9 mouse cellular contexts compared by ENCODE assay signal in the genomic region with DNA sequence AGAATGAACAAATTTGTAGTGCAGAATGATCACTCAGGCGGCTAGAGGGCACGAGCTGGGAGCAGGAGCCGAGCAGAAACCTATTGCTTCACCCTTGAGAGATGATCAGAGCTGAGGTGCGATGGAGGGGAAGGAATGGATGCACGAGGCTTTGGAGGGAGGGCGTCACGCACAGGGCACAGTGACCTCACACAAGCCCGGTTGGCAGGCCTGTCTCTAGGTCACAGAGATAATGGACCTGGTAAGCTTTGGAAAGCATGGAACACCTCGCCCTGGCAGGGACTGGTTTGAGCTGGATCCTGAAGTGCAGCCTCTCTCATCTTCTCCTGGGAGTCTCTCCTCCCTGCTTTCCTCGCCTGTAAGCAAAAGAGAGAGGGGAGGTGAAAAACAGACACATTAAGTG.
DNase-seq lines count a peak whose midpoint lies in the region; ATAC-seq and TF ChIP-seq lines count a peak whose summit lies in the region.
"Had no signal": no experiment of that assay in that cellular context is flagged by ENCODE, and none has a peak within 500 bp of the region (broad histone marks: within the 10 kb centered on the region; RNA-seq: fewer than 3 reads in every experiment).

No protein-coding gene starts in this region.

- ATAC-seq in intestine, embryonic 14.5 days (replicated peaks; ENCODE audit: low FRiP score, low TSS enrichment, low read depth), result no peak
- no peak for ATAC-seq in intestine, postnatal 0 days
- peak; percentile 44 for ATAC-seq in forebrain, embryonic 15.5 days (replicated peaks)
- 0 out of 2 replicates have a peak, but pooled peaks have one; percentile 37 for ATAC-seq in kidney, postnatal 0 days (replicated peaks; ENCODE audit: low FRiP score, low read depth)
- ATAC-seq in megakaryocyte progenitor cell, adult 5-6 weeks (replicated peaks; ENCODE audit: poor library complexity), result no peak

- H3K9ac ChIP-seq in intestine, embryonic 14.5 days (ENCODE audit: low read length), result no peak overlapping the region
- no peak overlapping the region for H3K9ac ChIP-seq in intestine, postnatal 0 days (ENCODE audit: low read depth, low read length)
- no peak overlapping the region for H3K9ac ChIP-seq in forebrain, embryonic 15.5 days (replicated peaks)
- no peak overlapping the region for H3K9ac ChIP-seq in kidney, postnatal 0 days (ENCODE audit: low read depth, low read length)
- H3K9ac ChIP-seq: liver, embryonic 13.5 days had no signal

- peak overlapping the region; percentile 40; the same call in 1 of the 2 replicates for H3K27ac ChIP-seq in intestine, embryonic 14.5 days (ENCODE audit: low read depth)
- no peak overlapping the region for H3K27ac ChIP-seq in intestine, postnatal 0 days (ENCODE audit: low read depth, low read length)
- H3K27ac ChIP-seq in forebrain, embryonic 15.5 days (replicated peaks), result peak overlapping the region; percentile 76
- H3K27ac ChIP-seq in kidney, postnatal 0 days, result peak overlapping the region; percentile 70
- H3K27ac ChIP-seq: liver, embryonic 13.5 days had no signal

- H3K27me3 ChIP-seq in intestine, embryonic 14.5 days (replicated peaks; ENCODE audit: control insufficient read depth, insufficient read depth, low read length), result no peaks in the 10 kb centered on the region
- no peaks in the 10 kb centered on the region for H3K27me3 ChIP-seq in intestine, postnatal 0 days (replicated peaks; ENCODE audit: control insufficient read depth, insufficient read depth, low read length)
- H3K27me3 ChIP-seq in forebrain, embryonic 15.5 days, result no peaks in the 10 kb centered on the region
- no peaks in the 10 kb centered on the region for H3K27me3 ChIP-seq in kidney, postnatal 0 days (ENCODE audit: insufficient read depth, low read length)
- H3K27me3 ChIP-seq: liver, embryonic 13.5 days had no signal

- no peak for DNase-seq in intestine, embryonic 14.5 days (ENCODE audit: low spot score)
- peak; percentile 67 for DNase-seq in kidney, postnatal 0 days (ENCODE audit: low spot score)
- DNase-seq in retina, postnatal 7 days (ENCODE audit: low read depth, low spot score), result peak; percentile 19
- DNase-seq in frontal cortex, postnatal 25 days (ENCODE audit: low spot score in 2 of 2), result no peak
- no peak for DNase-seq in thymus, adult 18-20 months
- DNase-seq: liver, embryonic 13.5 days had no signal

- 63% methylated on average over 10 of the region's 10 CpGs for WGBS in intestine, embryonic 14.5 days
- WGBS in intestine, postnatal 0 days, result 64% methylated on average over 10 of the region's 10 CpGs
- 40% methylated on average over 10 of the region's 10 CpGs for WGBS in forebrain, embryonic 15.5 days
- WGBS in kidney, postnatal 0 days, result 33% methylated on average over 10 of the region's 10 CpGs

- no peaks in the 10 kb centered on the region for H3K9me3 ChIP-seq in intestine, embryonic 14.5 days (ENCODE audit: control insufficient read depth, low read length)
- H3K9me3 ChIP-seq in intestine, postnatal 0 days (ENCODE audit: control insufficient read depth), result no peaks in the 10 kb centered on the region
- H3K9me3 ChIP-seq in forebrain, embryonic 15.5 days, result no peaks in the 10 kb centered on the region
- no peaks in the 10 kb centered on the region for H3K9me3 ChIP-seq in kidney, postnatal 0 days (replicated peaks; ENCODE audit: low read length)
- H3K9me3 ChIP-seq: liver, embryonic 13.5 days had no signal

- no peaks in the 10 kb centered on the region for H3K36me3 ChIP-seq in intestine, embryonic 14.5 days (ENCODE audit: control insufficient read depth, insufficient read depth, low read length)
- no peaks in the 10 kb centered on the region for H3K36me3 ChIP-seq in intestine, postnatal 0 days (ENCODE audit: control insufficient read depth, insufficient read depth)
- H3K36me3 ChIP-seq in forebrain, embryonic 15.5 days, result no peaks in the 10 kb centered on the region
- H3K36me3 ChIP-seq in kidney, postnatal 0 days (ENCODE audit: insufficient read depth, low read length), result no peaks in the 10 kb centered on the region
- H3K36me3 ChIP-seq: liver, embryonic 13.5 days had no signal

- H3K4me1 ChIP-seq in intestine, embryonic 14.5 days (replicated peaks; ENCODE audit: control insufficient read depth, insufficient read depth, low read length), result peaks cover 13% of the 10 kb centered on the region
- H3K4me1 ChIP-seq in intestine, postnatal 0 days (replicated peaks; ENCODE audit: control insufficient read depth, insufficient read depth, low read length), result peaks cover 4% of the 10 kb centered on the region; the same call in 1 of the 2 replicates
- peaks cover 20% of the 10 kb centered on the region for H3K4me1 ChIP-seq in forebrain, embryonic 15.5 days
- peaks cover 13% of the 10 kb centered on the region for H3K4me1 ChIP-seq in kidney, postnatal 0 days (replicated peaks; ENCODE audit: insufficient read depth, low read length)

- H3K4me2 ChIP-seq in intestine, embryonic 14.5 days (ENCODE audit: low read length), result no peak overlapping the region
- no peak overlapping the region for H3K4me2 ChIP-seq in intestine, postnatal 0 days (replicated peaks; ENCODE audit: low read depth)
- H3K4me2 ChIP-seq in forebrain, embryonic 15.5 days (replicated peaks), result no peak overlapping the region
- no peak overlapping the region for H3K4me2 ChIP-seq in kidney, postnatal 0 days (ENCODE audit: low read length)
- H3K4me2 ChIP-seq: liver, embryonic 13.5 days had no signal

- H3K4me3 ChIP-seq in intestine, embryonic 14.5 days (ENCODE audit: low read depth, low read length), result no peak overlapping the region
- H3K4me3 ChIP-seq in intestine, postnatal 0 days (ENCODE audit: low read depth, low read length), result no peak overlapping the region
- no peak overlapping the region for H3K4me3 ChIP-seq in forebrain, embryonic 15.5 days
- no peak overlapping the region for H3K4me3 ChIP-seq in kidney, postnatal 0 days (replicated peaks; ENCODE audit: low read depth, low read length)
- H3K4me3 ChIP-seq: liver, embryonic 13.5 days had no signal

- TF ChIP-seq CTCF in intestine, postnatal 0 days (IDR thresholded peaks at IDR 0.05; ENCODE audit: low read depth), result no peak
- TF ChIP-seq CTCF in kidney, postnatal 0 days (IDR thresholded peaks at IDR 0.05; ENCODE audit: low read depth), result peak; percentile 24; the same call in 1 of the 2 replicates

Comparison
In these comparisons a context has a peak if more than half of its experiments do, and no peak if none do; other contexts are left out.
1. ATAC-seq: peak in forebrain, embryonic 15.5 days (single experiment) and kidney, postnatal 0 days (single experiment); none in intestine, embryonic 14.5 days (single experiment), intestine, postnatal 0 days (single experiment) and megakaryocyte progenitor cell, adult 5-6 weeks (single experiment).
2. DNase-seq: peak in kidney, postnatal 0 days (single experiment) and retina, postnatal 7 days (single experiment); none in intestine, embryonic 14.5 days (single experiment), frontal cortex, postnatal 25 days (0 of 2) and thymus, adult 18-20 months (0 of 2).